Mouse (Mus musculus) testis, postnatal 10 days (tissue): ENCODE results near the gene Dclk1.

Experiments
- DNase-seq: peaks from one replicate; pipeline ENCODE4 v3.0.0; 2021; ENCODE audit warnings: low spot score

The Dclk1 gene

DNA sequence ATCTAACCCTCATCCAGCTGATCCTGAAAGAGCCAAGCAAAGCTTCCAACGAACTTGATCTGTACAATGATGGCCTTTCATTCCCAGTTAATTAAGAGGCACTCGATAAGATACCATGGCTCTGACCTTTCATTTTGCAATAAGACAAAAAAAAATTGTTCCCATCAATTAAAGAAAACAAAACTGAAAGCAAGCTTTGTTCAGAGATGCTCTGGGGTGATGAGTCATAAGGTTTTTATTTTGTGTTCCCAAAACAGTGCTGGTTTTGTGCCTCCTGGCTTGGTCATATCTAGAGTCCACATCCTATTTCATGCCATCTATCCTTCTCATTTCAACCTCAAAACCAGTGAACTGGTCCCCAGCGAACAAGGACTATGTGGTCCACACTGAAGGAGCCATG is 91.3 kb downstream of the Dclk1 start:
- no peak for DNase-seq

DNA sequence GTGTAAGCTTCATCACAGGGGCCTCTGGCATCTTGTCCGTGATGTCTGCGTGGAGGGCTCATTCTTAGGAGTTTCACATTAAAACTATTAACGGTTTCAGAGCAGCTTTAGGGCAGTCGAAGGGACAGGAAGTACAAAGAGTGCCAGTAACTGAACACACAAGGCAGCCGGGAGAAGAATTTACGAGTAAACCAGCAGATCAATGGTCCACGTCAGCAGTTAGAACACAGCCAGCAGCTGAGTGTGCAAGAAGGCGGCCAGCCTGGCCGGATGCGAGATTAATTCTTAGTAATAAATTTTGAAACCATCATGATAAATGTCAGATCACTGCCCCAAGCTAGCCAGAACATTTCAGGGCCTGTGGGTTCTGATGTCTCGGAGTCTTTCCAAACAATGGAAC is 94.7 kb downstream of the Dclk1 start:
- DNase-seq = no peak

DNA sequence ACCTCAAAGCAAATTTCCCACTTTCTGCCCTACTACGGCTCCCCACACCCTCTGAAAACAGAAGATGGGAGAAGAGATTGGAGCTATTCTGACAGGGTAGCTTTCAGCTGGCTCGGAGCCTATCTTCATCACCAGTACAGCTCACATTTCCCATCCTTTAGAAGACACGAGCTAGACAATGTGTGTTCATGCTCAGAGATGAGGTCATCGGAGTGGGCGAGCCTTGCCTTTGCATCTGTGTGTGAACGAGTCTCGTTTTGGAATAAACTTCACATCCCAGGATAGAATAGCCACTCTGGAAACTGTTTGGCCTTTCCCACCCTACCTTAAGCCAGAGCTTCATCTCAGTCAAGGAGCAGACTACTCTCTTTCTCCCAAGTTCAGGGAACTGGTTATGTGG is 95.5 kb downstream of the Dclk1 start:
- DNase-seq = no peak

DNA sequence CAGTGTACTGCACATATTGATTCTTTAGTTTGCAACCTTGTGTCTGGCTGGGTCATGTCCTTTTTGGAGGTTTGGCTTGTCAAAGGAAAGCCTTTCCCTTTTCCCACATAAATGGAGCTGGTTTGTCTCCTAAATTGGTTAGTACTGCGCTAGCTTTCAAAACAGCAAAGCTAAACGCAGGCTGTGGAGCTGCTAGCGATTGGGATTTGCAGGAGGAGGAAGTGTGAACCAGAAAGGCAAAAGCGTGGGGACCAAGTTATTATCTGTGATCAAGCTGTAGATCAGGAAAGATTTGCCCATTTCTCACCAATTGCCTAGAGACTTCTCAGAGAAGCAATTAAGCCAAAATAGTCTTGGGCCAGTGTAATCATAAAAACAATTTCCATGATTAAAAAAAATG is 100.3 kb downstream of the Dclk1 start:
- DNase-seq = no peak

DNA sequence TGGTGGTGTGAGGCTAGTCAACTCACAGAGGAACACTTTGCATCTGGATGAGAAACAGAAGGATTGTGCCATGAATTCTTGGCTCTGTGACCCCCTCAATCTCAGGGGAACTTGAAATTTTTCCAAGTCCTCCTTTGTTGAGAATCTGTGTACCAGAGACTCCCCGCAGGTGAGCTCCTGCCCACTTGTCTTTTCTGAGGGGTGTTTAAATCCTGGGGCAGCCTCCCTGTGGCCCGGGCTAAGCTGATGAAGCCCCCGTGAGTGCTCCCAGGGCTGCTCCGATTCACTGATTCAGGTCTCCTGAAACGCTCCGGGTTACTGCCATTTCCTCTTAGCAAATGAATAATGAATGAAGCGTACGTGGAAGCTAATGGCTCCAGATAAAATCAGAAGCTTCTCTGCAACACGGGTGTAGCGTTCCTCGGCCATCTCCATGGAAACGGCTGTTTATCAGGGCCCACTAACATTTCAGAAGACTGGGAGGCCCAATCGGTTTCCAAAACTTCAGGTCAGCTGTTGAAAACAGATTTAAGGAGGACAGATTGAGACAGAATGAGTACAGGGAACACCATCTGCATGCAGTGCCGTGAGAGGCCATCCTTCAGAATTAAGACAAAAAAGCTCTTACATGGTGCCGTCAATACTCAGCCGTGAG is 105.3 kb downstream of the Dclk1 start:
- DNase-seq = peak; percentile 19

DNA sequence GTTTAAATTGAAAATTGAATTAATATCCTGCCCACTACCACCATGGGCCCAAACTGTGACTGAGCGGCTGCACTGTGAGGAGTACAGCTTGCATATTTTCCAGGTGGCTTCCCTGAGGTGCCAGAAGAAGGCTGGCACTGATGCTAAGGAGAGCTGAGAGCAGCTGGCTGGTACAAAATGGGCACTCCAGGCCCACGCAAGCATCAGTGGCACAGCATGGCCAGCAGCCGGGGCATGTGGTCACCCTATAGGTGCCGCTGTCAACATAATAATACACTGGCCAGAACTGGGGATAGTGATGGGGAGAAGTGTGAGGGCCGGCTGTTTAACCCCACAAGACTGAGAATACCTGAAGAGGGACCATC is 105.8 kb downstream of the Dclk1 start:
- DNase-seq = peak; percentile 29

DNA sequence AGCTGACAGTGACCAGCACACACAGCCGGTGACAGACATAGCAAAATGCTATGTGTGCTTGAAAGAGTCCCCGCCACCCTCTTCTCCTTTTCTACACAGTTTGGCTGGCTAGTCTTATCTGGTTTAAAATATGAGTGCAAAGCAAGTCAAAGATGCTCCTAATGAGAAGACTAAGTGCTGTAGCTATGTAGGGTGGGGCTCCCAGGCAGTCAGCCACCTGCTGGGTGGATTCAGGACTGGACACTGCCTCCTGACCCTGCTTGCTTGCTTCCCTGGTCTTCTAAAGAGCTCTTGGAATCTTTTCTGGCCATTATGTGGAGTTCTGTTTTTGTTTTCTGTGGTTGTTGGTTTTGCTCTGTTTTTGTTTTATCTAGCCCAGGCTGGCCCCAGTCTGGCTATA is 108.0 kb downstream of the Dclk1 start:
- DNase-seq = peak; percentile 14

DNA sequence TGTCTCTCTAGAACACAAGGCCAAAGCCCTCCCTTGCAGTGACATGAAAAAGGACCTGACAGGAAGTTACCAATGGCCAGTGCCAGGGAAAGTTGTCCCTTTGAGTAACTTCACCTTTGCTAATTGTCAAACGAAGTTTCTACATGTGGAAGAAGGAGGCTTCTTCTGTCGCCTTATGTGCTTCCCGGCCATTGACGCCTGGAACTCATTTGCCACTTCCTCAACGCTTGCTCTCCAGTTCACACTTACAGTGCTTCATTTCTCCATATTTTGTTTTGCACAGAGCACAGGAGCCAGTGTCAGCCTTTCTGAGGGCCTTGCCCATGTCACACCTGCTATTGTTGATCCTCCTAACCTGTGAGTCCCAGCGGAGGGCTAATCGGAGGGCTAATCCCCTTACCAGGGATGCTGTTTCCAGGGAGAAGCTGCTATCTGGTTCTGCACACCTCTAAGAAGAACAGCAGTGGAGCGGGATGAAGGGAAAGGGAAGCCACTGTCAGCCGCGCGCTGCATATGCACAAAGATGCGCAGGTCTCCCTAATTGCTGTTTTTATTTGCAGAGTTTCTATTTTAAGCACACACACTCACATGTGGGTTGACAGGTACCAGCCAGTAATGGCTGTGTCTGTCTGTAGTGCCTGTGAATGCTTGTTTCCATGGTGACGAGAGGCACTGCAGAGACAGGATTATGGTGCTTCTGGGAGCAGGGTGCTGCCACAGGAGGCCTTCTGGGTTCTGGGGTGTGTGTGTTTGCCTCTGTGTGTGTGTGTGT is 109.3 kb downstream of the Dclk1 start:
- peak; percentile 23 for DNase-seq

DNA sequence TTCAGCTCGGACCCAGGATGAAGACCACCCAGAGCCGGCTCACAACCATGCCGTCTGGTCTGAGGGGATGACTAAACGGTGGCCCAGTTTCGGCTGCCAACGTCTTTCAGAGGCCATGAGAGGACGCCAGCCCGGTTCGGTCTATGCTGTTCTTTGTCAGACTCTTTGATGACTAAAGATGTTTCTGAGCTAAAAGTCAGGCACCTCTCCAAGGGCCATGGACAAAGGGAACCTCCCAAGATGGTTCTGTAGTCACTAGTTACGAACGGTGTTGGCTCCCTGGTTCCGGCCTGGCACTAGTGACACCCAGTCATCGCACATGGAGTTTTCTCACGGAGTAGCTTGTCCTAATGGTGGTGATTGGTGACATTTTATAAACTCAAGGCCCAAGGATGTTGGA is 110.4 kb downstream of the Dclk1 start:
- DNase-seq = peak; percentile 37

DNA sequence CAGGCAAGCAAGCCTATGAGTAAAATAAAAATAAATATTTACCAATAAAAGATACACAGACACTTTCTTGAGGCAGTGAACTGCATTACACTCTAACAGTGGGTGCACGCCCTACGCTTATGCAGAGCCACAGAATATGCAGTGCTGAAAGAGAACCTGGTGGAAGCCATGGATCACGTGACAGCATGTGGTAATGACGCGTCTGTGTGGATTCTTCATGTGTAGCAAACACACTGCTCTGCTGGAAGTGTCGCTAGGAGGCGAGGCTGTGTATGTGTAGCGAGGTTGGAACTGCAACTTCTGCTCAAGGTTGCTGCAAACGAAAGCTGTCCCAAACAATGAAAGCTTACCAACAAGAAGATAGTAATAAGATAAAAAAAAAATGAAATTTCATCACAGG is 111.0 kb downstream of the Dclk1 start:
- peak; percentile 28 for DNase-seq

DNA sequence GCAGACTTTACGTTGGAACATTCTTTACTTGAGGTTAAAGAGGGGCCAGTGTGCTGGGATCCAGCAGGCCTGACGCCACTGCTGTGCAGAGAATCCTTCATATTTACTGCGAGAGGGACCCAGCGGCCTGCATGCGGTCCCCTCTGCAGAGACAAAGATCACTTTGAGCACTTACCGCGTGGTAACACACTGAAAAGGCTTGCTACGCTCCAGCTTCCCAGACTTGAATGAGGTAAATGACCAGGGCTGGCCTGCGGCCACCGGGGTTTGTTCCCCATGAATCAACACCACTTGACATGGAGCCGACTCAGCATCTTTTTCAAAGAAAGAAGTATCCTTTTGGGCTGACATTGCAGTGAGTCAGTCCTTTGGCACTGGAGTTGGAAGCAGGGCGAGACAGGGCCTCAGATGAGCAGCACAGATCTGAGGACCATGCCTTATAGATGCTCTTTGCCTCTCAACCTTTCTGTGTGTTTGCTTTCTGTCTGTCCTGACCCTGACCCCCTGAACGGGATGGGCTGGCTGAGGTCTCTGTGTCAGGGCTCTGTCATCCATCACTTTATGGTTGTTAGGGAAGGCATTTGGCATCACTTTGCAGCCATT is 111.8 kb downstream of the Dclk1 start:
- DNase-seq = peak; percentile 42

DNA sequence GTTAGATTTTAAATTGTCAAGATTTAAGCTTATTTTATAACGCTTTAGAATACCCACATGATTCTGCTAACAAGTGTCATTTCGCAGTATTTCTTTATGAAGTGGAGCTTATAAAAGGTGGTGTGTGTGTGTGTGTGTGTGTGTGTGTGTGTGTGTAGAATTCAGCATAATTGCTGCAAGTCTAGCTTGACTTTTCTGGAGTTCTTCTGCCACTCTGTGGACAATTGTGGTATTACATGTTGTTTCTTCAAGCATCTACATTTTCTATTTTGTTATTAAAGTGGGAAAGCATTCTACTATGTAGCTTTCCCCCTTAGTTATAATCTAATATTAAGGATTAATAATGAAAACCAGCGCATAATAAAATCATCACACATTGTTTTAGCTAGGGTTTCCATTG is 112.6 kb downstream of the Dclk1 start:
- peak; percentile 44 for DNase-seq

DNA sequence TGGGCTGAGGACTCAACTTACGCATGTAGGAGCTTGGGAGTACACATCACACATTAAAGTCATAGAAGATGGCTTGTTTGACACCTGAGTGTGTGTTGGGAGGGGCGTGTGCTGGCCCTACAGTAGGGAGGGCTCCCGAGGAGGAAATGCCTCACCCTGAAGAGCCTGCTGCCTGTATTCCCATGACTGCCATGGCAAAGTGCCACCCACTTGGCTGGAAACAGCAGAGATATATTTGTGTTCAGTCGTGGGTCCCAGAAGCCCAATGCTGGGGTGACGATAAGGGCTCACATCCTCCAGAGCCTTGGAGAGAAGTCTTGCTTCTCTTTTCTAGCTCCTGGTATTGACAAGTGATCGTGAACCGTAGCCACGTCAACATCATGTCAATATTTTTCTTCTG is 116.3 kb downstream of the Dclk1 start:
- no peak for DNase-seq

DNA sequence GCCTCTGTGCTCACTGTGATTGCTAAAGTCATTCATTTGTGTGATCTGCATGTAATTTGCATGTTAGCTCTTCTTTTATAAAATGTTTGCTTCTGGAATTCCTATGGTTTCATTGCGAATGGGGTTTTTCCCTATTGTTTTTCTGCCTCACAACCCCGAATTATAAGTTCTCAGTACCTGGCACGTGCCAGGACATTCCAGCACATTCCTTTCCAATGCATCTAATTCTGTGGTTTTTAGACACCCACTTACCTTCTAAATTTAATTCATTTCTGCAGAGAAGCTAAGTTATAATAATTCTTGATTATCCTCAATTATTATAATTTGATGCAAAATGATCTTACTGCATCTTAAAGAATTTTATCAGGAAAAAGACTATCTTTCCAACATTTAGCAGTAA is 118.7 kb downstream of the Dclk1 start:
- no peak for DNase-seq

DNA sequence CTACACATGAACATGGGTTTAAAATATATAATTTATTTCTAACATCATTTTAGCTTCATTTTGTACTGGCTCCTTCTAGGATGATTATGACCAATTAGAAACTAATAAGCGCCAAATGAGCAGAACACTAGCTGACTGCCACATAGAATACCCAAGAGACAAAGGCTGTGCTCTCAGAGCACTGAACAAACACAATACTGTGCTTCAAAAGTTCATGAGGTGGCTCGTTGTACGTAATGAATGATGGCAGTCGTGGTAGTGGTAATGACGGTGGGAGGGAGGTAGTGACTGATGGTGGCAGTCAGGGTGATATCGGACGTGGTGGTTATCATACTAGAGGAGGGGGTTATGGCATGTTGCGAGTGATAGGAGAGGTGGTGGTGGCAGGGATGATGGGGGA is 125.0 kb downstream of the Dclk1 start:
- no peak for DNase-seq

DNA sequence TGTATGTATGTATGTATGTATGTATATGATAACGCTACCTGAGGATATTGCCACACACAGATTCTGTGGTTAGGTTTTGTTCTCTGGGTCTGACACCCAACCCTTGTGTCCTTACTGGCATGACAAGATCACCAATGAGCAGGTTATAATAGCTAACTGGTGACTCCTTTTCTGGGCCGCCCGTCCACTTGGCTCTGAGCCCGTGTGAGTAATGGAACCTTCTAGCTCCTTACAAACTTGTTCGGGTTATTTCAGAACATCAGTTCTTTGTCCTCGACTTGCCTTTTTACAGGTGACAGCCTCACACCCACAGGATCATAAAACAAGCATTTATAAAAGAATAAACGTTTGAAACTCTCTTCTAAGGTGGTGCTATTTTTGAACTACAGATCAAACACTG is 127.0 kb downstream of the Dclk1 start:
- DNase-seq = no peak

DNA sequence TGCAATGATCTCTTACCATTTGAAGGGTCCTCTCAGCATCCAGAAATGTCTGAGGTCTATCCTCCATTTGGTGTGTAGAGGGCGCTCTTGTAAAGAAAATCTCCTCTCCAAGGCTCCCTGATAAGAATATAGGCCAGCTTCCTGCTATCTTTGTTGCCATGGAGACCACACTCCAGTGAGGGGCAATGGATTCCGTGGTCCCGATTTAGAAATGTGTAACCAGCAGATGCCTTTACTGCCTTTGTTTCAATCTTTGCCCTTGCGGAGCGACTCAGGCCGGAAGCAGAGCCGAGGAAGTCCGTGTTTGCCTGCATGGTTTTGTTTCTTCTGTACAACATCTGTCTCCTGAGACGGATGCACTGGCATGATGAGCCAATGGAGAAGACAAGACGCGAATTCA is 131.5 kb downstream of the Dclk1 start:
- DNase-seq = no peak

DNA sequence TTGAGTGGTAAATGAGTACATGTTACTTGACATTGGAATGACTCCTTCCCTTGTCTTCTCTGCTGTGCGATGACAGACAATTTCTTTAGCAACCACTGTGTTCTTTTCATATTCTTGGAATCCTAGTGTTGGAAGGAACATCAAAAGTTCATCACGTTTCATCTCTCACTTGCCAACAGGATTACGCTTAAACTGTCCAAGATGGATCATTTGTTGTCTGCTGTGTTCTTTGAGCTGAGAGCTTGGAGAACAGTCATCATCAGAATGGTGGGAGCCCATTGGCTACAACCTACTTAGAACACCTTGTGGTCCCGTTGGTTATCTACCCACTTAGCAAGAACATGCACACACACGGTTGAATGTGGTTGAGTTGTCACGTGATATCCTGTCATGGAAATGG is 136.4 kb downstream of the Dclk1 start:
- DNase-seq = no peak

DNA sequence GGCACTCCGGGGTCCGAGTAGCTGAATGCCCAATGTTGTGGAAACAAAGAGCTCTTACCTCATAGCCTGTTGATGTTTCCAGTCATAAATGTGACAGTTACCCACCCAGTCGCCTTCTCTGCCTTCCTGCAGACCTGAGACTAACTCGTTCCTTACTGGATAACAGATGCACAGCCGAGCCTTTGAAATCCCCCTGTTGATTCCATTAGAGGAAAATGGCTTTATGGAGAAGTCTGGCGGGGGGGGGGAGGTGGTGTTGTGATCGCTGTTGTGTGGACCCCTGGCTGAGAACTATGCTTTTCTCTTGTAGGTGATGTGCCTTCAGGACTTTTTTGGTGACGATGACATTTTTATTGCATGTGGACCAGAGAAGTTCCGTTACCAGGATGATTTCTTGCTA is 138.3 kb downstream of the Dclk1 start:
- no peak for DNase-seq

DNA sequence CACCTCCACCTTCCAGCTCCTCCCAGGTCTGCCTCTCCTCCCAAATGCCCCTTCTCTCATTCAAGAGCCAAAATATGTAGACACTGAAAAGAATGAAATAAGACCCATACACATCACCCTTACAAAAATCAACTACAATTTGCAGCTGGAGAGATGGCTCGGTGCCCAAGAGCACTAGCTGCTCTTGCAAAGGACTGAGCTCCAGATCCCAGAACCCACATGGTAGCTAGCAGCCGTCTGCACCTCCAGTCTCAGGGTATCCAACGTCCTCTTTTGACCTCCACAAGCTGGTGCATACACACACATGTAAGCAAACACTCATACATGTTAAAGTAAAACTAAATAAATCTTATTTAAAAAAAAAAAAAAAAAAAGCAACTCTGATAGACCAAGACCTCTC is 150.4 kb downstream of the Dclk1 start:
- peak; percentile 44 for DNase-seq

DNA sequence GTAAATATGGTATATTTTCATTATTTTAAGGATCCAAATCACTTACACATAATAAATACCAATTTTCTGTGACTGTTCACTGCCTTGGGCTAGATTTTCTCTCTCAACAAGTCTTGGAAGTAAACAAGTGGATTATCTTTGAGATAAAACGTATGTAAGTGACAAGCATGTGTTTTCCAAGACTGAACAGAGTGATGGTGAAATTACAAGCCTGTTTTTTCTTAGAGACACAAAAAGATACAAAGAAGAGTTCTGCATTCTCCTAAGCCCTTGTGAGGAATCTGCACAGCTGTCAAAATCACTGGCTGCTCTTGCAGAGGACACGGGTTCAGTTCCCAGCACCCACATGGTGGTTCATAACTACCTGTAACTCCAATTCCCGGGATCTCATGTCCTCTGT is 151.4 kb downstream of the Dclk1 start:
- no peak for DNase-seq

DNA sequence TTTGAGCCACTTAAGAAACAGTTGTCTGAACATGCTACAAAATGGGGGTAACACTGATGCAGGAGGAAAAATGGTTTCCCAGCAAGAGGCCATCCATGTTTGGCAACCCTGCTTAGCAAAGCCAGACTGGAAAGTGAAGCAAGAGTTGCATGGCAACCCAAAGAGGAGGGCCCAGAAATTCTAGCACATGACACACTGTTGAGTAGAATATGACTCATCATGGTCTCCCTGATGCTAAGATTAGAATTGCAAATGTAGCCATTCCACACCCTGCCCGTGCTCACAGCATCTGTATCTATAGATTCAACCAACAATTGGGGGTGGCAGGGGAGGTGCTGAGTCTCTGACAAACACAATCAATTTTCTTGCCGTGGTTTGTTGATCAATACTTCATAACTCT is 154.6 kb downstream of the Dclk1 start:
- DNase-seq = no peak
